Mouse (Mus musculus): ENCODE measurements at regions not wholly inside any gene's neighbourhood (a gene's known extent, or its start where the extent isn't known, plus 50 kb on each side); places are given as distances from the start of the nearest gene placed in this dataset.

DNA sequence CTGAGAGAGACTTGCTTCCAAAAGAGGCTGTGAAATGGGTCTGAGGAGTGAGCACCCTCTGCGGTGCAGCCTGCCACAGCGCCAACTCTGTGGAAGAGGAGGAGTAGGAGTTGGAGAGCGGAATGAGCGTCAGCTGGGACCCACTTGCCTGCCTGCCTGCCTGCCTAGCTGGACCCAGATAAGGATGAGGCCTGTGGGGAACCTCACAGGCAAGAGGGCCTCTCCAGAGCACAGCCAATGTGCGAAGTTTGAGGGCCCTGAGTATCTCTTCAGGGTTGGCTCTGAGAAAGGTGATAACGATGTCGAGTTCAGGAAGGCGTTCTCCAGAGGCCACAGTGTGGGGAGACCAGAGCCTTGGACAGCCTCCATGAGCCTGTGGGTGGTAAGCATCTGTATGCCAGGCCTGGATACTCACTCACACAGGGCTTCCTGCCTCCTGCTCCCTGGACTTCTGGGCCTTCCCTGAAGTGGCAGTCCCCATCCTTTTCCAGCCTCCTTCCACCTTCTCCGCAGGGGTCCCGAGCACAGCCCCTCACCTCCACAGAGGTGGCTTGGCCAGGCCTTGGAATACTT is 326.9 kb upstream of the Dio3 start:
- TF ChIP-seq TAL1 (IDR thresholded peaks at IDR 0.05; ENCODE audit: low read length): no peak
- TF ChIP-seq GATA1 (IDR thresholded peaks at IDR 0.05; ENCODE audit: low read length): no peak

All from erythroblast, embryonic 14.5 days (primary cell).